Mouse (Mus musculus) CD4-positive, CD25-positive, alpha-beta regulatory T cell, adult 9 weeks (primary cell): ENCODE data around the gene Endov. TPM values are rescaled to one million over a fixed set of nuclear protein-coding genes. Genes with fewer than 3 reads are reported as not detected.

Experiments used
- polyA plus RNA-seq: library from polyadenylated mRNA; unstranded; fragments of 100-300 nt; shearing (Covaris generic); gene quantifications from one replicate; pipeline ENCODE4 v1.2.1, GENCODE M21; 2017

The Endov gene
- 34.9 TPM for polyA plus RNA-seq

DNA sequence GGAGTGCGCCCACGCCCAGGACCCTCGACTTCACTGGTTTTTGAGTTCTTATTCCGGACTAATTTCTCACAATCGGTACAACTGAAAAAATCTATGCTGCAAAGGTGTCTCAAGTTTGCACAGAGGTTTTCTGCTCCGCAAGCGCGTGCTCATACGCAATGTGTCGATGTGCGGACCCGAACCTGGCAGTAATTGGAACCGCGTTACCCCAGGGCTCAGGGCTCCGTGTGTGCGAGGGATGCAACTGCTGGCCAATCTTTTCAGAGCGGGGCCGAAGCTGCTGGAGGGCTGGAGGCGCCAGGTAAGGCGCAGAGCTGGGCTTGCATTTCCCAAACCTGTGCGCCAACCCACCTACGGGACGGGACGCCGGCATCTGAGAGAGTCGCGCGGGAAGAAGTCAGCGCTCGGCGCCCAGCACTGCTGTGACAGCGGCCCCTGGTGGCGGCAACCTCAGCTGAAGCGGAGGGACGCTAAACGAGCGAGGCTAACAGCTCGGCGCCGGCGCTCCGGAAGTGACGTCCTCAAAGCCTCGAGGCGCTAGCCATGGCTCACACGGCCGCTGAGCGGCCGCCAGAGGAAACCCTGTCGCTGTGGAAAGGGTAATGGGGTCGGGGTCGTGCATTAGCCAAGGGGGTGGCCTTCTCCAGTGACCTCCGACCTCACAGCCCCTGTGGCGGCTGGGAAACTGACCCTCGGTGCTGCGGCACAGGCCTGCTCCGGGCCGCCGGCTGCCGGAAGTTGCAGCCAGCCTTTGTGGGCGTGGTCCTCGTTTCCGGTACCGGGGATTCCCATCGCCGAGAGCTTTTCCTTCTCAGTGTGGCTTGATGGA lies at the start of gene Endov:
Gene Endov (plus strand): TSS at position 487 of the 829 bp plus-strand sequence.

DNA sequence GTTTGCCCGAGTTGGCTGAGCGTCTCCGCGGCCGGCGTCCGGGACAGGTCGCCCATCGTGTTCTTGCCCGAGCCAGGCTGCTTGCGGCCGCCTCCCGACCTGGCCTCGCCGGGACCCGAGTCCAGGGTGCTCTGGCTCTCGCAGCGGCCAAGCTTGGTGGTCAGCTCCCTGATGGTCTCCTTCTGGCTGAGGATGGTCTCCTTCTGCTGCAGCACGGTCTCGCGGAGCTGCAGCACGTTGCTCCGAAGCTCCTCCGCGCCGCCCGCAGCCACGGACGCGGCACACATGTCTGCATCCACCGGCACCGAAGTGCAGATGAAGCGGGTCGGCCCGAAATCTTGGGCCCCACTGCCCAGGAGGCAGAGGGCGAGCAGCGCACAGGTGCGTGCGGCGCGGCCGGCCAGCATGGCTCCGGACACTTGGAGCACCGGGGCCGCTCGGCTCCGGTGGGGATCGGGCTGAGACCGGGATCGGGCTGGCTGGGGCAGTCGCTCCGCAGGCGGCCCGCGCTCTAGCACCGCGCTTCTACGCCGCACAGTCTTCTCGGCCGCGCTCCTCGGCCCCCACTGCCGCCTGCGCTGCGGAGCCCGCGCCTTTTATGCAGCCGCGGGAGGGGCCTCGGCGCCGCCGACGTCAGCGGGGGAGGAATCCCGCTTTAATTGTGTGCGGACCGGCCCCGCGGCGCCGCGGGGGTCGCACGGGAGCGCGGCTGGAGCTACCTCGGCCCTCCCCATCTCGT lies 56.2 kb downstream of the Endov start, which contains the start of gene Nptx1:
Gene Nptx1 (minus strand): TSS at position 571 of the 739 bp plus-strand sequence.

Other genes with a start within 250 kb of the Endov start
- gene Gaa, start 223.5 kb upstream of the Endov start, polyA plus RNA-seq: 39.7 TPM
- 311 TPM for gene Eif4a3, start 191.3 kb upstream of the Endov start, polyA plus RNA-seq
- gene Card14, start 183.6 kb upstream of the Endov start, polyA plus RNA-seq: not detected
- 28.7 TPM for gene Sgsh, start 135.8 kb upstream of the Endov start, polyA plus RNA-seq
- 21.9 TPM for gene Slc26a11, start 135.8 kb upstream of the Endov start, polyA plus RNA-seq
- gene Rnf213, start 98.2 kb upstream of the Endov start, polyA plus RNA-seq: 24.0 TPM
- not detected for gene Nptx1, start 56.4 kb downstream of the Endov start, polyA plus RNA-seq
- 11.0 TPM for gene Rptor, start 111.6 kb downstream of the Endov start, polyA plus RNA-seq